Mouse (Mus musculus) CD8-positive naive resting alpha-beta T cell, adult 2 months (primary cell): Measurements from ENCODE around the gene Nek7.

Source experiments
- DNase-seq, 2 experiments: peaks; one replicate each; pipeline ENCODE4 v3.0.0; 2022; ENCODE audit warnings: low read depth in 2 of 2, low spot score in 2 of 2

Gene Nek7

DNA sequence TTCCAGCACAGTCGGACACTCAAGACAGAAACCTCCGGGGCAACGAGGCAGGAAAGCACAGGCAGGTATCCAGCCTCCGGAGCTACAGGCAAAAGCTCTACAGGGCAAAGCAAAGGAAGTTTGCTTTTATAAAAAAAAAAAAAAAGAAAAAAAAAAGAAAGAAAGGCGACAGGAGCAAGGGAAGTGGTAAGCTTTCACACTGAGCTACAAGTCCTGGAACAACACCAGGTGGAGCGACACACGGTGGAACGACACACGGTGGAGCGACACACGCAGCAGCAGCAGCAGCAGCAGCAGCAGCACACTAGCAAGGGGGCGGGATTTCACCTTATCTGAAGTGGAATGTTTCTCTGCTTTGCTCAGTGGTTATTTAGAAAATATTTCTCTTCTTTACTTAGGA, 10.8 kb downstream of the Nek7 start:
- DNase-seq: no peak

DNA sequence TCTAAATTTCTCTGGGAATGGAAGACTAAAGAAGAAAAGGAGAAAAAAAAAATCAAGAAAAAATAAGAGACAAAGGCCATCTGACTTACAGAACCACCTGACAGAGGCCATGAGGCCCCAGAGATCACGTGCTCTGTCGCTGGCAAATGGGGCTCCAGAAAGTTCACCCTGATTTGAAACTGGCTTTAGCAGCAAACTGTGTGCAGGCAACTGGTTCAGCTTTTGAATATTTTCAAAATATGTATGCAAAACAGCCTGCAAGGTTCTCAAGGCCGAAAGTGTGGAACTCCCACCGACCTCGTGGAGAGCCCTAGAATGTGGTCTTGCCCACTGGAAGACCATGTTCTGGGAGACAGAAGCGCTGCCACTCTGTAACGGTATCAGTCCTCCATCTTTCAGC, 11.6 kb downstream of the Nek7 start:
- no peak for DNase-seq

DNA sequence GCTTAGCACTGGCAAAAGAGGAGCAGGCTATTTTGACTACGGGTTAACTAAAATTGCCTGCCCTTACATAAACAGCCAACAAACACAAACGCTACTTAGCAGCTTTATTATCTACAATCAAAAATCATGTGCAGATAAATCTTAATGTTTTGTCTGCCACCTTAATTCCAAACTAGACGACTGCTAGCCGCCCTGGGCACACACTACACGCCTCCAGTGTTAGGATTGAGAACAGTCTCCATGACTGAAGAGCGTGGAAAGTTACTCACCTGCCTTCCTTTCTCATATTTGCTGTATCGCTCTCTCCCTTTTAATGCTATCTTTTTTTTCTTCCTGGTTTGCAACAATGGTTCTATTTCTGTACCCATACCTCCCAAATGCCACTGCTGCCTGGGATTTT, 12.1 kb downstream of the Nek7 start:
- no peak for DNase-seq

DNA sequence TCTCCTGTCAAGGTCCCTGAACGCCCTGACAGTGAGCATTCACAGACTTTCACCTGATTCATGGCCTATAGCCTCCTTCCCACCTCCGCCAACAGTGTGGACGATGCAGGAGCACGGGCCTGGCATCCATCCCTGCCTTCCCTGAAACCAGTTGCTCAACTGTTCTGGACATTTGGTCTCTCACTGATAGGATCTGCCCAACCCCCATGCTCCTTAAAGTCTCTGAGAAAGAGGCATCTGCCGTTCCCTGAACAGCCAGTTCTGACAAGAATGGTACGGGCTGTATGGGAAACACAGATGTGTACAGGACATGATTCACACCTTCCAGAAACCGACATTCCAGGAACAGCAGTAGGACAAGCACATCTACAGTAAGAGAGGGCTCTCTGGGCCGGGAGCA, 13.2 kb downstream of the Nek7 start:
- DNase-seq: no peak

DNA sequence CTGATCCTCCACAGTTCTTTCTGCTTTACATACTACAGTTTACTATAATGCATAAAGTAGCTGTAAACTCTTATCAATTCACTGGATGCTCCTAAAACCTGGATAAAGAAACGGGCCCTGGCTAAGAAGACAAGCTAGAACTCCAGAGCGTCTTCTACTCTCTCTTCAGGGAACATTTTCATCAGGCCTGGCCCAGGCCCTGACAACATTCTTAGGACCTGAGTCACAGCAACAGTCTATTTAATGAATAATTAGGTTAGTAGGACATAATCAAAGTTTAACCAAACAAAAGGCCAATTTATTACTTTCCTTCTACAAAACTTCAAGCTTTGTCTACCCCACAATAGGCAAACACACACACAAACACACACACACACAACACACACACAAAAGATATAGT, 15.2 kb downstream of the Nek7 start:
- DNase-seq: no peak

DNA sequence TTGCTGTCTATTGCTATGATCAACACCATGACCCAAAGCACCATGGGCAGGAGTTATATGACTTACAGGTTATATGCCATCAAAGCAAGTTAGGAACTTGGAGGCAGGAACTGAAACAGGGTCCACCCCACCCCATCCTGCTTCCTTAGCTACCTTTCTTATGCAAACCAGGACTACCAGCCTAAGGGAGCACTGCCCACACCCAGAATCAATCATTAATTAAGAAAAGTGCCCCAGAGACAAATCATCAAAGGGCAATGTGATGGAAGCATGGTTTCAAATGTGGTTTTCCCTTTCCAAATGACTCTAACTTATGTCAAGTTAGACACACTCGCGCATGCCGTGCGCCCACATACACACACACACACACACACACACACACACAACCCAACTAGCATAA, 16.0 kb downstream of the Nek7 start:
- DNase-seq: no peak

DNA sequence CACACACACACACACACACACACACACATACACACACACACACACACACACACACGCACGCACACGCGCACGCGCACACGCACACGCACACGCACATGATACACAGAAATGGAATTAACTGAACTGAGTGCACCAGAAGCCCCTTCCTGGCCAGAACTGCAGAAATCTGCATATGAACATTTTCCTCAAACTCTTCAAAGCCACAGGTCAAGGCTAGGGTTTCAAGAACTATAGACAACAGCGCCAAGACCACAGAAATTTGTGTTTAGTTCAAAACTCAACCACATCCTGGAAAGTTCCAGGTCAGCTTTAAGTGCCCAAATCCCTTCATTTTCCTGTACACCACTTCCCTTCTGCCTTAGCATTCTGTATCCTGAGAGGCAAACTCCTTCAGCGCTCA, 21.9 kb downstream of the Nek7 start:
- no peak for DNase-seq

DNA sequence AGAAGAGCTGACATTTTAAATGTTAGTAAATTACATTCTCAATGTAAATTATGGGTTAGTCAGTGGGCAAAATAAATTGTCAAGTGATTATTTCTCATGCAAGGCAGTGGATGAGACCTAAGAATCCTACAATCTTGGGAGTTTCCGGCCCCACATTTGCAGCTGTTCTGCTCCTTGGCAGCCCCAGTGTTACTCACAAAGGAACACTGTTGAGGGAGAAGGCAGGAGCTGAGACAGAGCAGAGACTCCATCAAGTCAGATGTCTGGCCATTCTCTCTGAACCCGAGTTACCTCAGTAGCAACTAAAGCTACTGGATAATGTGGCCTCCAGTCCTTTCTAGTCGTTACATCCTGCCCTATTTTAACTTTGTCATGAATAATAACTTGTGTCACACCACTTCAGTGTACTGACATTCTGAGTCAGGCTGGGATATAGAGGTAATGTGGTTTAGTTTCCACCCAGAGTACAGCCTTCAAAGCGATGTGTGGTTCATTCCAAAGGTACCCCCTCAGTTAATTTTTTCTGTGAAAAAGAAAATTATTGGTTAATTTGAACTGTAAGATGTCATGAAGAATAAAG, 23.7 kb downstream of the Nek7 start:
- DNase-seq: no peak

DNA sequence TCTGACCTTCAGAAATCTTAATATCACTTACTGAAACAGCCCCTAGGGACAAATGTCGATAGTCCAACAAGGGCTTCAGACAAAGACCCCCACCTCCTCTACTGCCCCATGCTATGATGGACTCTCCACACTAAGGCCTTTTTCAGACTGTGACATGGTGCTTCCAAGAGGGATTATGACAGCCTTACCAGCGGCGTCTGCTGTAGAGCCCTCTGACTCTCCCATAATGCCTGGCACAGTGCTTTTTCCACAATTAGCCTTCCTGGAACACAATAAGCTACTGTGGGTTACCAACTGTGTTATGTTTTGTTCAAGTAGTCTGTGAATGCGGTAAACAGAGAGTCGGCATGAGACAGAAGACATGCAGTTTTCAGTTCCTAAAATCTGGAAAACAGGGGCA, 25.0 kb downstream of the Nek7 start:
- no peak for DNase-seq

DNA sequence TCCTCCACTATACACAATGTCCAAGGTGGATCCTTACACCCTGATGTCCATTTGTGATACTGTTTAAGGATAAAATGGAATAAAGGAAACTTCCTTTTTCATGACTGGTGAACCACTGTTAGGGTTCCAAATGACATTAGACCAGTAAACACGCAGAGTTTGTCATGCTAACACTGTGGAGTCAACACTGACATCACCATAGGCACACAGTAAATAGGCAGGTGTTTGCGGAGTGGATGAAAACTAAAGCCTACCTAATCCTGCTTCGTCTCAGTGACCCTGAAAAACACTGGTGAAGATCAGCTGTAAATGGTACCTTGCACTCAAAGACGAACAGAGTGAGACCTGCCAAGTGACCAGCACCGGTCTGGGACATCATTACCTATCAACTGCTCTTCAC, 26.0 kb downstream of the Nek7 start:
- no peak for DNase-seq

DNA sequence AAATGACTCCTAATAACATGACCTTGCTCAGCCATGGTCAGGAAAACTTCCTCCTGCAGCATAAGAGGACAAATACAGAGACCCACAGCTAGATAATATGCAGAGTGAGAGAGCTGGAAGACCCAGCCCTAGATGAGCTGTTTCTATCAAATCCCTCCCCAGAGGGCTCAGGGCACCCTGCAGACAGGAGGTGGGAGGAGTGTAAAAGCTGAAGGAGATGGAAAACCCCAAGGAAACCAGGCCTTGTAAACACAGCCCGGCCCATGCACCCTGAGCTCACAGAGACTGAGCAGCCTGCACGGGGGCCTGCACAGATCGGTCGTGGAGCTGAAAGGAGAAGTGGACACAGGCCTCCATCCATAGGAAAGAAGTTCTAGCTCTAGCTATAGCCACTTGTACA, 27.5 kb downstream of the Nek7 start:
- no peak for DNase-seq

DNA sequence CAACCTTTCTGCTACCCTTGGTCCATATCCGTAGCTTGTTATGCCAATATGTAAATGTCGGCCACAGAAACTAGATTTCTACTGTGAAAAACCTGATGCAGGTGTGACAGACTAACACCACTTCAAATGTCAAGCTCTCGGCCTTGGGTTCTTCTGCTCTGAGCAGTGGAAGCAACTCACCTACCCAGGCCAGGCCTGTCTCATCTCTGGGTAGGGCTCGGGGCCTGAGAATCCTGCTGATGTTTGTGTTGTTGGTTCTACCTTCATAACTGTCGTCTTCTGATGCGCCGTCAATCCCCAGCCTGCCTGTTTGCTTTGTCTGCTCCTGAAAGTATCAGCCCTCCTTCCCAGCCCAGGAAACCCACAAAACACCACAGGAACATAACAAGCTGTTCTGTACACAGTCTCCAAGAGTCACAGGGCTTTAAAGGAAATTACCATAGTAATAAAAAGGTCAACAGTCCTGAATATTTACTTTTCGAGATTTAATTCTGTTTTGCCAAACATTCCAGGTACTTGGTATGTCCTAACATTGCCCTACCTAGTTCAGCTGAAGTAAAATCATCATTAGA, 29.4 kb downstream of the Nek7 start:
- no peak for DNase-seq

DNA sequence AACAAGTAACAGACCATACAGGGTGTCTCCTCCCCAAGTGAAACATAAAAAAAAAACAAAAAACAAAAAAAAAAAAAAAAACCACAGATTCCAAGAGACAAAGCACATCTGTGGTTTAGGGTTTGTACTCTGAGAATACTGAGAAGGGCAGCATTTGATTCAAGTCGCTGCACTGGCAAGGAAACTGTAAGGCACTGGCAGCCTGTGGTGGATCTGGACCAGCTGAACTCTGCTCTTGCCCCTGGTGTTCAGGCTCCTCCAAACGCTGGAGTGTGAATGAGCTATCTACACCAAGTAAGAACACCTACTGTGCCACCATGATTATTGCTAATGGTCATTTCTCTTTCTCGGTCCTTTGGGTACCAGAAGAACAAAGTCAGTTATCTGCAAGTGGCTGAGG, 30.8 kb downstream of the Nek7 start:
- DNase-seq: no peak

DNA sequence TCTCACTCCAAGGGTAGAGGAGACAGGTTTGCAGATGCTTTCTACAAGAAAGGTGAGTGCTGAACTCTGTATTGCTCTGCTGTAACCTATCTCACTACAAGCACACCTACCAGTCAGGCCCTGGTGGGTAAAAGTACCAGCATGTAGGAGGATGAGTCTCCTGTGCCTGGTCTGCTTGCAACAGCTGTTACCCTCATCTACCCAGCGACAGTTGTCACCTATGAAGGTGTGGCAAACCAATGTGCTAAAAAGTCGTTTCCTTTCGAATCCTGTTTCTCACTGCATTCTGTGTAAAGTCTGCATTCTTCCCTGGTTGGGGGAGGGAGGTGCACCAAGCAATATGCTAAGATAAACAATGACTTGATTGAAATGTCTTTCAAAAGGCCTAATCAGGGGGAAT, 32.1 kb downstream of the Nek7 start:
- DNase-seq: no peak

DNA sequence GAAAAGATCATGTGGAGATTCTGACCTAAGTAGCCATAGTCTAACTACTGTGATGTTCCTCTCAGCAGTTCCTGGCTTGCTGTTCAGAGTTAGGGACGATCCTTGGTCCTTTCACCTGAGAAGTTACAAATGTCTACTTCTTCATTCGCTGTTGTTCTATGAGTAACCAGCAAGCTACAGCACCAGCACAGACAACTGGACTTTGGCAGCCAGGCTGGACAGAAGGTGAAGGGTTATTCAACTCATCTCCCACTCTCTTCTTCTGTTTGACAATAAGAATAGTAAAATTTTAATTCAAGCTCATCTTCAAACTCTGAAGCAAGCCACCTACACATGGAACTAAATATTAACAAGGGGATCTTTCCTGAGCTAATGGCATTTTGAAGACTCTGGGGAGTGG, 33.0 kb downstream of the Nek7 start:
- no peak for DNase-seq

DNA sequence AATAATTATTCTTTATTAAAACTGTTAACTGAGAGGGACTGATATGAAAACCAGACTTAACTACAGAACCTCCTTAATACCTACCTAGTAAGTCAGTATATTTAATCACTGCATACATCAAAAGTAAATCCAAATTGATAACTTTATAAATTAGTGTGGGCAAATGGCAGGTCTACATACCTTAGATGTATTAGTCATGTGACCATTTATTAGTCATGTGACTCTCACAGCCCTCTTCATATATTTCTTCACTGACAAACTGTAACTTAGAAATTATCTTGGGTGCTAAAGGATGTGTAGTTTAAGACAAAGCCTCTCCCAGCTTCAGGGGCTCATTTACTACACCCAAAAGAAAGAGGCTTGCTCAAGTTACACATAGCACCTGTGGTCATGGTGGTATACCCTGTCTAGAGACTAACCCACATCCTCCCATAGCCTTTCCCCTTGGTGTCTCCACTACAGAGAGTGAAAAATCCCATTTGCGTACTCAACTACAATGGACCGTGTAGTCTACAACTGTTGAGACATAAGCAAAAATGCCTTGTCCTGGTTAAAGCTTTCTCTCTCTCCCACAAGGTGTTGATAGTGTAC, 35.4 kb downstream of the Nek7 start:
- peak in 1 of 2 experiments; percentile 25 for DNase-seq

DNA sequence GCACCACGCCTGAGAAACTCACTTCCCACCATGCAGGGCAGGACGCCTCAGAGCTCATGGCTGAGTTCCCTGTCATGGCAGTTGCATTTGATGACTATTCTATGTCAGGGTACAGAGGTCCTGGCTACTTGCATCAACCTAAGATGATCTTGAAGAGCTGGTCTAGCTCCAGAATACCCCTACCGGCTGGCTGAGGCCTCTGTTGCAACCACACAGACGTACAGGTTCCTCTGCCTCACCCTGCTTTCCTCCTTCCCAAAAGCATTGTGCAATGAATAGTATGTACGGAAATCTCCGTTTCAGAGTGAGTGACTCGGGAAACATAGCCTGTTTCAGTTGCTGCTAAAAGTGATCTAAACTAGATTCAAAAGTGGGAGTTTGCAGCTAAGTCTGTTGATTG, 37.7 kb downstream of the Nek7 start:
- DNase-seq: no peak

DNA sequence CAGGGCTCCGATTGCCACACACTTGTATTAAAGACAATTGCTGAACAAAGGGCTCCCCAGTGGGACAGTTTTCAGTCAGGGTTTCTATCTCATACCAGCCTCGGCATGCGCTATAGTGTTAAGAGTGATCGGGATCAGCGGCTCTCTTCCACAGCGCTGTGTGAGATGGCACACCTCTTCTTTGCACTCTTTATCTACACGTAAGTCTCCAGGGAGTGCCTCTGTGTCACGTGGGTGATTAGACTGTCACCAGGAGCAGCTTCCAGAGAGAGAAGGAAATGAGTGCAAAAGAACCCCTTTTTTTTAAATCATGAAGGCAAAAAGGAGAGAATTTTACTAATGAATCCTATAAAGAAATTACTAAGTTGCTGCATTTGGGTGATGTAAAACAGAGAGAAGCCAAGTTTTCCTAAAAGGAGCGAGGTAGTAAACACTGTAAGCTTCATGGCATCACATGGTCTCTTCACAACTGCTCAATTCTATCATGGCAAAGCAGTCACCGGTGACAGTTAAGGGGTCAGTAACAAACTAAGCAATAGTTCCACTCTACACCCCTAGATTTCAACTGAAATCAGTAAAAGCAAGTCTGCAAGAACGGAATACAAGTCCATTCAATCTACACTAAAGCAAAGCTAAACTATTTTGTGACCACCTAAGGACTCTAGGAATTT, 40.0 kb downstream of the Nek7 start:
- DNase-seq: no peak

DNA sequence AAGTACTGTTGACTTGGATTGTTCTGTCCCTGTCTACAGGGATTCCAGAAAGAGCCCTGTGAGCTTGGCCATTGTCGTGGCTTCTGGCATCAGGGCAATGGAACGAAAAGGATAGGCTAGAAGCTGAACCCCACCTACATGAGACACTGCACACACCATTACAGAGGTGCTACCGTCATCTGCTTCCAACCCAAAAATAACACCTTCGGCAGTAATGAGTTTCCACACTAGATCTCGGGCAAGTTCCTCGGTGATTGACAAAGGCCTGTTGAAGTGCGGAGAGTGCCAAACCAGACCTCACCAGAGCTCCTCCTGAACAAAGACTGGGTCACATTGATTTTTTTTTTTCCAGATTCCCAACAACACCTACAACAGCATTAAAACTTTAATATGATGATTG, 40.7 kb downstream of the Nek7 start:
- no peak for DNase-seq

DNA sequence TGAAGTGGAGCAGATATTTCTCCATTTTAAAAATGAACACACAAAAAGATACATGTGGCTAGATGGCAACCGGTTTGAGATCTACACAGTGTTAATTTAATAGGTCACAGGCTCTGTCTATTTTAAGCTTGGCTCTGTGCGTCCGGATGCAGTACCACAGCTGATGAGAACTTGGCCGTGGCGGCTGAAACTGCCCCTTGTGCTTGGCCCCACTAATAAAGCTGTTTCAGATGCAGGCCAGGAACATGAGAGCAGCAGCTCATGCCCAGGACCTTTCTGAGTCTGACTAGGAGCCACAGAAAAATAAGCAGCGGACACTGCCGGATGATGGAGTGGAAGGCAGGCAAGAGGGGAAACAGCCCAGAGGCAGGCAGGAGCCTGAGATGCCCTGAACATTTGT, 43.1 kb downstream of the Nek7 start:
- DNase-seq: no peak

DNA sequence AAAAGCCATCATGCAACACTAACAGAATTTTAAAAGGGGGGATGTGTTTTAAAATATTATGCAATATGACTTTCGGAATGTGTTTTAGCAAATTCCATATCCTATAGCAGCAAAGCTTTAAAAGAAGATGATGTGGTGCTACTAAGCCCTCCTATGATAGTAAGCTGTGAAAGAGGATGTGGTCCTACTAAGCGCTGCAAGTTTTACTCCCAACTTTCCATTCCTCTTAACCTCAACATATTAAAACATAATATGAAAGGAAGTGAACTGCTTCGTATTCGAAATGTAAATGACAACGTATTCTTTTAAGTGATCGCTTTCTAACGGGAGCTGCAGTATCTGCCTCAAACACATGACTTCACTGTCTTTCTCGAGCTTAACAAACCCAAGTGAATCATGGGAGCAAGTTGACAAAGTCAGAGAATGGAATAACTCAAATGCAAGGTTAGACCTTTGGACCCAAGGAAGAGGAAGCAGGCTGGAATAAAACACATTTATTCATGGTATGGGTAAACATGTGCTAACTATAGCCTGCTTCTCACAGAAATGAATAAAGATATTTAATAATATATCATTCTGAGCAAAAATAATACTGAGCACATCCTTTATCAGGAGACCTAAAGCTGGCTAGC, 43.8 kb downstream of the Nek7 start:
- no peak for DNase-seq

DNA sequence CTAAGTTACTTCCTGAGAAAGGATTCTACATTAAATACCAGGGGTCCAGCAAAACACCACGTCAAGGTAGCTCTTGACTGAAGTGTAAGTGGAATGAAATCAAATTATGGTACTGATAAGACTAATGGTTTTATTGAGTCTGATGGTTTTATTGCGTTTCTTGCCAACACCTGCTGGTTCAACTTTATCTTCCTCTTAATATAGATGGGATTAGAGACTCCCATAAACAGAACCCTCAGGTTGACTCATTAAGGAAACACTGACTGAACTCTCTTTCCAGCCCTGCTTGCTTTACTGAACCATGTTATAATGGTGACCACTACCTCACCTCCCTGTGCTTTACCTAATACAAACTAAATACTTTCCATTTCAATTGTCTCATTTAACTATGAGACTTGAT, 44.3 kb downstream of the Nek7 start:
- DNase-seq: no peak
